Mouse (Mus musculus) thymus, adult 18-20 months (tissue): ENCODE measurements around the gene Uri1.

Experiments
- DNase-seq, 2 experiments: peaks; one replicate each; pipeline ENCODE4 v3.0.0; 2022; ENCODE audit warnings: mixed read lengths in 2 of 2

Gene Uri1

DNA sequence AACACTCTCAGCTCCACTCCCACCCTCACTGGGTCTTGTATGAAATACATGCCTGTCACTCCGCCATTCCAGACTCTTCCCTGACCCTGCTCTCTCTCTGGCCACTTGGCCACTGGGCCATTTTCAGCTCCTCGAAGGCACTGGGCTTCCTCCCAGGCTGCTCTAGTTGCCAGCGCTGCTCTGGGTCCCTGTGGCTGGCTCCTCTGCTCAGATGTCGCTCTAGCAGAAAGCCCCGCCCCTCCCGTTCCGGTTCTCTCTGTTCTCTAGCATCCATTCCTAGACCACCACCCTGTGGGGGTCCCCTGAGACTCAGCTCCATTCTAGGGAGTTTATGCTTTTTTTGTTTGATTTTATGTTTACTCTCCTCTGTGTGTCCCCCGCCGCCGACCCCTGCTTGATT, 104.4 kb downstream of the Uri1 start:
- DNase-seq = no peak

DNA sequence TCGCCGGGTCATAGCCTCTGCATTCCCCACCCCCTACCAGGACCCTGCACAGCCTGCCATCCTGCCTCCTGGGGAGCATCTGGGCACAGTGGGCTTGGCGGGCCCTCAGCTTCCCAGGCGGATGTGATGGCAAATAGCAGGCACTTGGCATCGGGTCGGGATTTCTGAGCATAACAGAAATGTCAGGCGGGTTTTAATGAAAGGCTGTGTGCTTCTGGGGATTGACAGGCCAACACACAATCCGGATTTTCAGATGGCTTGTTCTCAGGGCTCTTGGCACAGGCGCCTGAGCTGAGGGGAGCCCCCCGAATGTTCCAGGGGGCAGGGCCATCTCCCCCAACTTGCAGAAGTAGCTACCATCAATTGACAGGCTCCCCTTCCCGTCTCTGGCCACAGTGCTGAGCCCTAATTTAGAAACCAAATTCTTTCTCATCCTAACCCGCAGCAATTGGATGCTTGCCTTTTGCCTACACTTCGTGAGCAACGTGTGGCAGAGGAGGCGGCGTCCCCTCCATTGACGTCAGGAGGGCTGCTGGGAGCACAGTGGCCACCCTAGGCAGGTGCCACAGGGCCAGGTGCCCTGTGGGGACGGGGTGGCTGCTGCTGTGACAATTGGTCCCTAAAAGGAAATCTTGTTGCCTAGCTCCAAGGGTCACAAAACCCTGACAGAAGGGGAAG, 106.5 kb downstream of the Uri1 start:
- no peak for DNase-seq

DNA sequence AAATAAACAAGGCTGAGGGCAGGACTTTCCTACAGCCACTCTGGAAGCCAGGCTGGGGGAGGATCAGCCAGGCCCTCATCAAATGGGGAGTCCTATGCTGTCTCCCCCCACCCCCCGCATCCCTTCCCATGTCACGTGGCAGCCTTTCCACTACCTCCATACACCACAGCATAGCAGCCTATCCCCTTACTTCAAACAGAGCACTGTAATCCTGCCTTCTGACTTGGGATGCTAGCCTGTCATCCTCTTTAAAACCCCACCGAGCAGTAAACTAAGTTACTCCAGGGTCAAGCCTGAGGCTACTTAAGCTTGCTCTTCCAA, 111.6 kb downstream of the Uri1 start:
- no peak for DNase-seq

DNA sequence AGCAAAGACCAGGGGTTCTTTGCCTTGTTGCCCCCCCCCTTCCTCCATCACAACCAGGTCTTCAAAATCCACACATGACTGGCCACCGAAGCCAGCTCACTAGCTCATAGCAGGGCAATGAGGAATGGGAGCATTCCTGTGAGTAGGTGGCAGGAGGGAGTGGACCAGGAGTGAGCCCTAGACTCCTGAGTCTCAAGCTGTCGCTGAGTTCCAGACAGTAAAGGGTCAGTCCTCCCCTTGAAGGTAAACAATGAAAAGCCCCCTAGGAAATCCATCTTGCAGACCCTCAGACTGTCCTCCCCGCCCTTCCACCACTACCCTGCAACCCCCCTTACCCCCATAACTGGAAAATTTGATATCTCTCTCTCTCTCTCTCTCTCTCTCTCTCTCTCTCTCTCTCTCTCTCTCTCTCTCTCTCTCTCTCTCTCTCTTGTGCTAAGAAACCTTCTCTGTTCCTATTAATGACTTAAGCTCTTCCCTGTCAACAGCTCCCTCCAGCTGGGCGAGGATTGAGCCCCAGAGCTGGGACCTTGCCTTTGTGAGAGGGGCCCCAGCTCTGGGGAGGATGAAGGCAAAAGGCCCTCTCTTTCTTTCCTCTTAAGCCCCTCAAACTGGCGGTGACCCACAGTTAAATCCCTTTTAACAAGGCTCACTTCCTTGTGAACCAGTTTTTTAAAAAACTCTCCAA, 112.1 kb downstream of the Uri1 start:
- no peak for DNase-seq

DNA sequence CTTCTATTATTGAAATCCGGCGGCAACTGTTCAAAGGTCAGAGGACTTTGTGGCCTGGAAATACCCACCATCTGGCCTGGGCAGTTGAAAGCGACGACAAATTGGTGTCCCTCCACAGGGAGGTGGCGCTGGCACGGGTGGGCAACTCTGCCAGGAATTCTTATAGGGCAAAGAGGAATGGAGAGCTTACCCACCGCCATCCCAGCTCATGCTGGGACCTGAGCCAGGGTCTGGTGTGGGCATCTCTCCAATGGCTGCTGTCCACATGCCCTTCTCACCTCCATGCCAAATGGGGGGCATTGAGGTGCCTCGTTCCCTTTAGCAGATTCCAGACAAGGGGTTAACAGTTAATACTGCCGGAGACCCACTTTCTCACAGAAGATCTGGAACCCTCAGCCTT, 113.2 kb downstream of the Uri1 start:
- no peak for DNase-seq
